Mouse (Mus musculus) liver, embryonic 13.5 days (tissue): ENCODE measurements around the gene Grk6. TPM values are rescaled to one million over a fixed set of nuclear protein-coding genes. Genes with fewer than 3 reads are reported as not detected.
A peak's percentile ranks its signal among the peaks of the same experiment; 100 is the strongest.
"Not testable (repeated sequence)": the region's sequence is repeated elsewhere in the genome, so short reads cannot be mapped to it uniquely, and the experiment has no call there.

ENCODE experiments used
- ATAC-seq: fragments of 200-750 bp; cut with Nextera tagmentation; 2 replicates; pipeline ENCODE4 v1.8.0; 2017; ENCODE audit warnings: low read depth, mild to moderate bottlenecking, moderate number of reproducible peaks, moderate library complexity
- DNase-seq: peaks from one replicate; pipeline ENCODE4 v3.0.0; 2022
- H3K27ac ChIP-seq: fragments of 300-500 bp; sonication (generic); 2 replicates; pipeline ENCODE4 v1.5.1; 2015; ENCODE audit warnings: moderate library complexity, mild to moderate bottlenecking, inconsistent platforms
- H3K27me3 ChIP-seq: fragments of 300-500 bp; sonication (generic); 2 replicates; pipeline ENCODE4 v1.6.1; 2015; ENCODE audit warnings: mild to moderate bottlenecking, inconsistent platforms
- H3K36me3 ChIP-seq: fragments of 300-500 bp; sonication (generic); 2 replicates; pipeline ENCODE4 v1.6.1; 2015; ENCODE audit warnings: mild to moderate bottlenecking, inconsistent platforms
- H3K4me1 ChIP-seq: fragments of 300-500 bp; sonication (generic); replicated peaks from 2 replicates; pipeline ENCODE4 v1.6.1; 2015; ENCODE audit warnings: inconsistent platforms
- H3K4me2 ChIP-seq: fragments of 300-500 bp; sonication (generic); 2 replicates; pipeline ENCODE4 v1.6.1; 2015; ENCODE audit warnings: inconsistent platforms, mild to moderate bottlenecking, moderate library complexity
- H3K4me3 ChIP-seq: fragments of 300-500 bp; sonication (generic); replicated peaks from 2 replicates; pipeline ENCODE4 v1.5.1; 2015; ENCODE audit warnings: mild to moderate bottlenecking, inconsistent platforms
- H3K9ac ChIP-seq: fragments of 300-500 bp; sonication (generic); 2 replicates; pipeline ENCODE4 v1.6.1; 2015; ENCODE audit warnings: mild to moderate bottlenecking, inconsistent platforms
- H3K9me3 ChIP-seq: fragments of 300-500 bp; sonication (generic); replicated peaks from 2 replicates; pipeline ENCODE4 v1.6.1; 2016; ENCODE audit warnings: inconsistent platforms
- WGBS: fragments of 180-500 bp; shearing (Covaris S2); methylation state at CpG from one replicate; pipeline ENCODE4 v1.1.7; 2015; ENCODE audit not compliant: insufficient replicate concordance; 5-methylcytosine and 5-hydroxymethylcytosine counted together
- polyA plus RNA-seq: library from polyadenylated mRNA; unstranded; fragments of >200 nt; fragmentation: Nextera tagmentation; extraction: Ambion mirVana; gene quantifications from 2 replicates; pipeline ENCODE4 v1.2.1, GENCODE M21; 2015

Grk6 gene
- polyA plus RNA-seq, 1 experiment from 2014 or later: 25.2 TPM

DNA sequence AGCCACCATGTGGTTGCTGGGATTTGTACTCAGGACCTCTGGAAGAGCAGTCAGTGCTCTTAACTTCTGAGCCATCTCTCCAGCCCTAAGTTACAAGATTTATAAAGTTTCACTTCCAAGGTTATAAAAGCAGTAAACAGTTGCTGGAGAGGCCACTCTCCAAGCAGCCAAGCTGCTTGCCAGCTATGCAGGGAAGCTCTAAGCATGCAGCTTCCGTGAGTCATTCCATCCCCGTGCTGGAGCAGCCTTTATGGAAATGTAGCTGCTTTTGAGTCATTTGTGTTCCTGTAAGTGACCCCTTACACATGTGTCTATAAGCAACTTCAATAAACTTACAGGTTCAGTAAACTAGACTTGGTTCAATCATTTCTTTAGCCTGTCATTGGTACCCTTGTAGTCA lies 14.3 kb upstream of the Grk6 start:
- DNase-seq (no peak), ATAC-seq (no peak)
- Histone ChIP-seq H3K4me1 (peaks cover 9% of the 10 kb centered on the region), H3K9ac (no peak overlapping the region), H3K27me3 (no peaks in the 10 kb centered on the region), H3K36me3 (no peaks in the 10 kb centered on the region), H3K27ac (no peak overlapping the region), H3K9me3 (no peaks in the 10 kb centered on the region), H3K4me2 (no peak overlapping the region), H3K4me3 (no peak overlapping the region)
- 70% methylated on average over 2 of the region's 2 CpGs for WGBS

- no peak overlapping the region for H3K27ac ChIP-seq
- no peak overlapping the region for H3K4me2 ChIP-seq
- WGBS: 28% methylated on average over 10 of the region's 10 CpGs
These were observed 12.8 kb upstream of the Grk6 start for GRCm38 (mm10) chr13:55431889-55432685.

GRCm38 (mm10) chr13:55437111-55437629 lies 7.7 kb upstream of the Grk6 start:
- H3K4me2 ChIP-seq, H3K9me3 ChIP-seq, H3K4me1 ChIP-seq, H3K4me3 ChIP-seq, ATAC-seq, H3K27ac ChIP-seq, H3K9ac ChIP-seq, DNase-seq, H3K27me3 ChIP-seq, H3K36me3 ChIP-seq: not testable (repeated sequence)
- WGBS: 54% methylated on average over 15 of the region's 15 CpGs

More at GRCm38 (mm10) chr13:55431889-55432685, 12.8 kb upstream of the Grk6 start:
- ATAC-seq: no peak
- Histone ChIP-seq H3K9ac (no peak overlapping the region), H3K9me3 (no peaks in the 10 kb centered on the region), H3K4me1 (peaks cover 4% of the 10 kb centered on the region), H3K4me3 (no peak overlapping the region), H3K27me3 (no peaks in the 10 kb centered on the region), H3K36me3 (no peaks in the 10 kb centered on the region)
- no peak for DNase-seq

GRCm38 (mm10) chr13:55443799-55444285 lies 1.0 kb upstream of the Grk6 start:
- Histone ChIP-seq H3K4me3 (peak overlapping the region; percentile 84), H3K4me1 (peaks cover 45% of the 10 kb centered on the region), H3K9ac (peak overlapping the region; percentile 60), H3K27me3 (no peaks in the 10 kb centered on the region), H3K9me3 (no peaks in the 10 kb centered on the region), H3K27ac (peak overlapping the region; percentile 97), H3K4me2 (peak overlapping the region; percentile 88), H3K36me3 (peaks cover 5% of the 10 kb centered on the region; the same call in 1 of the 2 replicates)
- ATAC-seq (no peak), DNase-seq (no peak)
- 36% methylated on average over 9 of the region's 9 CpGs for WGBS

- Histone ChIP-seq H3K36me3 (peaks cover 11% of the 10 kb centered on the region), H3K4me1 (peaks cover 51% of the 10 kb centered on the region), H3K27ac (peak overlapping the region; percentile 97), H3K4me3 (peak overlapping the region; percentile 84), H3K27me3 (no peaks in the 10 kb centered on the region), H3K9me3 (no peaks in the 10 kb centered on the region), H3K9ac (peak overlapping the region; percentile 60), H3K4me2 (peak overlapping the region; percentile 88)
- ATAC-seq (peak; percentile 42), DNase-seq (no peak)
- 1% methylated on average over 33 of the region's 33 CpGs for WGBS
These were observed 461 bp upstream of the Grk6 start for GRCm38 (mm10) chr13:55444286-55444936.

DNA sequence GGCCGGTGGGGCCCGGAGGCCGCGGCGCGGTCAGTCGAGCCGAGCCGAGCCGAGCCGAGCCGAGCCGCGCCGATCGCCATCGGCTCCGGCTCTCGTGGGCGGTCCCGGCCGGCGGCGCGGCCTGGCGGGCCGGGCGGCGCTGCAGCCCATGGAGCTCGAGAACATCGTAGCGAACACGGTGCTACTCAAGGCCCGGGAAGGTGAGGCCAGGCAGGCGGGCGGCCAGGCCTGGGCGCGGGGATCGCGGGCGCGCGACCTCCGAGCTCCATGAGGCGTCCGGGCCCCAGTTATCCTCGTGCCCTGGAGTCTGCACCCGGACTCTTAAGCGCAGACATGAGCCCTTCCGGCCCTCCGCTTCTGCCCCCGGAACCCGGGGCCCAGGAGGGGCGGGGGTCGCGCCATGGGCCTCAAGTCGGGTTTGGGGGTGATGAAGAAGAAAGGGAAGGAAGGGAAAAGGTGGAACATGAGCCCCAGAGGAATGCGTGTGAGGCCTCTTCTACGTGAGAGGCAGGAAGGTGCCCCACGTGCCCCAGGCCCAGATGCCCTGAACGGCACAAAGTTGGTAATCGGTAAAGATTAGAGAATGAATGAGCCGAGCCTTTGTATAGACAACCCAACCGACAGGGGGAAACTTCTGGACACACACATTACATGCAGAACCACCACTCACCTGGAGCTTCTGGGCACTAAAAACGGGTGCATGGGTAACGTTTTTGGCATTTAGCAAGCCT lies 654 bp downstream of the Grk6 start:
- Histone ChIP-seq H3K9ac (peak overlapping the region; percentile 95), H3K4me1 (peaks cover 58% of the 10 kb centered on the region), H3K4me2 (peak overlapping the region; percentile 88), H3K9me3 (no peaks in the 10 kb centered on the region), H3K4me3 (peak overlapping the region; percentile 84), H3K27ac (peak overlapping the region; percentile 97), H3K27me3 (no peaks in the 10 kb centered on the region), H3K36me3 (peaks cover 22% of the 10 kb centered on the region)
- DNase-seq (peak; percentile 27), ATAC-seq (no peak)
- under 1% methylated on average over 66 of the region's 66 CpGs for WGBS

DNA sequence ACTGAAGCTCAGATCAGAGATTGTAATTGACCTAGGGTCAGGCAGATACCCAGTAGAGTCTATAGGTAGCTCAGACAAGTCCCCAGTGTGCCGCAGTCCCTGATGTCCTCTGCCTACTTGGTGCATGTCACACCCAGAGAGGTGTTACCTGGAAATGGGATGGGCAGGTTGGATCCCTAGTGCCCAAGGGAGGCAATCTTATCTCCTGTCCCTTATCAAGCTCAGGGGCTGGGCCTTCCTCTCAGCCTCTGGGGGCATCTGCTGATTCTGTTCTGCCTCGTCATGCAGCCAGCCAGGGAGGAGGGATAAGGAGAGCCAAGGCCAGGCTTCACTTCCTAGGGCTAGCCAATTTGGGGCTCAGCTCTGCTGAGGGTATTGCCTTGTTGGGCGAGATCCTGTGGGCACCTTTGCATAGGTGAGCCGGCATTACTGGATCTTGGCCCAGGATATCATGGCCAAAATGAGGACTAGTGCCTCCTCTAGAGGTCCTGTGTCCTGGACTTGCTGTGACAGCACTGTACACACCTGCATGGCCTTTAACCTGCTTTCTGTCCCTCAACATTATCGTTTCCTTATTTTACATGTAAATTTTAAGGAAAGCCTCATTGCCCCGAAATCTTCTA lies 1.7 kb downstream of the Grk6 start:
- DNase-seq (peak; percentile 81), ATAC-seq (peak; percentile 70)
- Histone ChIP-seq H3K27ac (peak overlapping the region; percentile 97), H3K4me3 (peak overlapping the region; percentile 84), H3K27me3 (no peaks in the 10 kb centered on the region), H3K4me2 (peak overlapping the region; percentile 88), H3K4me1 (peaks cover 65% of the 10 kb centered on the region), H3K36me3 (peaks cover 33% of the 10 kb centered on the region), H3K9ac (peak overlapping the region; percentile 95), H3K9me3 (no peaks in the 10 kb centered on the region)
- WGBS: 40% methylated on average over 6 of the region's 6 CpGs

DNA sequence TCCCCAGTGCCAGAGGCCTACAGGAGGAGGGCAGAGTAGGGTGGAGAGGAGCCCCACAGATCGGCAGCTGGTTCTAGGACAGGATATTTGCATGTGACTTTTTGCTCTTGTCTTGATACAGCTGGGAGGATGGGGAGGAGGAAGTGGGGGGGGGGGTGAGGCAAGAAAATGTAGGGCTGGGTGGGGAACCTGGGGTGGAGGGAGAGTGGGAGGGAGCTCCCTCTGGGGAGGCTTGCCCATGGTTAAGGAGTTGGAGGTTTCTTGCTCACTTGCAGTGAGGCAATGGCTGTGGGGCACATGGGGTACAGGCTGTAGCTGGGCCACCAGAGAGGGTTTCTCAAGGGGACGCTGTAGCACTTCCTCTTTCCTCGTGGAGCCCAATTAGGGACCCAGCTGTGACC lies 2.7 kb downstream of the Grk6 start:
- Histone ChIP-seq H3K9ac (peak overlapping the region; percentile 95), H3K27ac (peak overlapping the region; percentile 97), H3K9me3 (no peaks in the 10 kb centered on the region), H3K4me3 (peak overlapping the region; percentile 84), H3K4me1 (peaks cover 65% of the 10 kb centered on the region), H3K27me3 (no peaks in the 10 kb centered on the region), H3K4me2 (peak overlapping the region; percentile 88), H3K36me3 (peaks cover 42% of the 10 kb centered on the region)
- DNase-seq: no peak
- no peak for ATAC-seq
- WGBS: 7% methylated on average over 3 of the region's 3 CpGs

GRCm38 (mm10) chr13:55448131-55448530 lies 3.3 kb downstream of the Grk6 start:
- no peak for DNase-seq
- Histone ChIP-seq H3K27ac (0 out of 2 replicates have a peak overlapping the region, but pooled peaks have one; percentile 97), H3K4me1 (peaks cover 65% of the 10 kb centered on the region), H3K9me3 (no peaks in the 10 kb centered on the region), H3K36me3 (peaks cover 48% of the 10 kb centered on the region), H3K9ac (peak overlapping the region; percentile 95; the same call in 1 of the 2 replicates), H3K4me3 (peak overlapping the region; percentile 84; the same call in 1 of the 2 replicates), H3K27me3 (no peaks in the 10 kb centered on the region), H3K4me2 (peak overlapping the region; percentile 88)
- WGBS: 88% methylated on average over 5 of the region's 5 CpGs
- no peak for ATAC-seq

- DNase-seq (no peak), ATAC-seq (no peak)
- WGBS: 82% methylated on average over 9 of the region's 9 CpGs
- Histone ChIP-seq H3K27me3 (no peaks in the 10 kb centered on the region), H3K4me1 (peaks cover 56% of the 10 kb centered on the region), H3K36me3 (peaks cover 59% of the 10 kb centered on the region), H3K9ac (0 out of 2 replicates have a peak overlapping the region, but pooled peaks have one; percentile 14), H3K27ac (peak overlapping the region; percentile 26), H3K9me3 (no peaks in the 10 kb centered on the region), H3K4me2 (no peak overlapping the region), H3K4me3 (no peak overlapping the region)
These were observed 4.3 kb downstream of the Grk6 start for GRCm38 (mm10) chr13:55449205-55449604.
